Mouse (Mus musculus) 3134 (cell line): Measurements from ENCODE around the gene Zfp36l1.

ENCODE experiments used
- DNase-seq: peaks from one replicate; pipeline ENCODE4 v3.0.0-alpha.2; 2011; ENCODE audit warnings: low spot score; ENCODE audit not compliant: insufficient read length; ENCODE audit errors: extremely low read depth

Zfp36l1 gene

GRCm38 (mm10) chr12:80081440-80081839 is 31.4 kb downstream of the Zfp36l1 start:
- DNase-seq, result no peak

DNA sequence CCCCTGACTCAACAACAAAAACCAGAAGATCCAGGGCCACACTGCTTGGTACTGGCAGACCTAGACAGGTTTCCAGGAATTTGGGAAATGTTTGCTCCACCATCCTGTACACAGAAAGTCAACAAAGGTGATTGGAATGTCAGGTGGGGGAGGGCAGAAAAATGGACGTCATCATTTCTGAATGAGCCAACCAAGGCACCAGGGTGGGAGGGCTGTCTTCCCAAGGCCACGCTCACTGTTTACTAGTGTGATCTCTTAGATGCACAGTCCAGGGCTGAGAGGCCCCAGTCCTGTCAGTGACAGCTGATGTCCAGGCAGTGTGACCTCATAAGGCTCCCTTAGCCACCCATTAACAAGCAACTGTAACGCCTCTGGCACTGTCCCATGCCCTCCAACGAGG is 32.9 kb downstream of the Zfp36l1 start:
- DNase-seq, result no peak

- DNase-seq, result no peak
Observed at GRCm38 (mm10) chr12:80074331-80074730, 38.5 kb downstream of the Zfp36l1 start.

DNA sequence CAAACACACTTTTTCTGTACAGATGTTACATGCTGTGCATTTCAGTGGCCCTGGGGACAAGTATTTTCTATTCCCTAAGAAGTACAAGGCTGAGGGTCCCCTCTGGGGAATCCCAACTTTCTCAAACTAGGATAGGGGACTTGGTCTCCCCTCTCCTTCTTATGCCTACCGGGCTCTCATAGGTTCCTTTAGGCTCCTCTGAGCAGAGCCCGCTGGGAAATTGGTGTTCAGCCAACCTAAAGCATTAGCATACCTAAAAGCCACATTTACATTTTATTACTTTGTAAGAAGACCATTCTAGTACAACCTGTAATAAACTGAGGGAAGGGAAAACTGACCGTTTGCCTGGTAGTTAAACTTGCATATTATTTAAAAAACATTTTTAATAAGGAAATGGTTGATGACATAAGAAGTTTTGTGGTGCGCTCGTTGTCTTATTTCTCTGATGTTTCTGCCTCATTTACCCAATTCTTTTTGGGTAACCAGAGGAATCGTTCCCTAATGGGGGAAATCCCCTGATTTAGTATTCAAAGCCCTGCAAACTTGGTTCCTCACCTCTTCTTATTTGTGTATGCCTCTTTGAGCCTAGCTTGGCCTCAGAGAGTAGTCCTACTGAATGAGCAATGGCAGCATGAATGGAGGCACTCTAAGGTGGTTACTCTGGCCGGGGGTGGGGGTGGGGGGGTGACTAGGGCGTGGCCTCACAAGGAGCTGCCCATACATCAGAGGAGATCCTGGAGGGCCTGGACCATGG is 42.1 kb downstream of the Zfp36l1 start:
- no peak for DNase-seq

DNA sequence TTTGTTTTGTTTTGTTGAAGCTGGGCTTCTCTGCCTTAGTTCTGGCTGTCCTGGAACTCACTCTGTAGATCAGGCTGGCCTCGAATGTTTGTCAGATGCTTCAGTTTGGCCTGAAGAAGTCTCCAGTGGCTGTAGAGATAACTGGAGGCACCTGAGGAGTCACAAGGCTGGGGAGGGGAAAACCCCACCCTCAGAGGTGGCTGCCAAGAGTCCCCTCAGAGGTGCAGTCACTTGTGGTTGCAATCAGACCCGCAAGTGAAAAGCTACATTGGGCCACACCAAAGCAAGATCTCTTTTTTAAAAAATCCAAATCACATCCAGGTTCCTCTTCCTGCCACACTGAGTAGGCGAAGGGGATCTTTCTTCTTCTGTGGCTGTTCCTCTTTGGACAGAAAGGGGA is 43.8 kb downstream of the Zfp36l1 start:
- no peak for DNase-seq

GRCm38 (mm10) chr12:80068016-80068415 is 44.8 kb downstream of the Zfp36l1 start:
- DNase-seq, result no peak

DNA sequence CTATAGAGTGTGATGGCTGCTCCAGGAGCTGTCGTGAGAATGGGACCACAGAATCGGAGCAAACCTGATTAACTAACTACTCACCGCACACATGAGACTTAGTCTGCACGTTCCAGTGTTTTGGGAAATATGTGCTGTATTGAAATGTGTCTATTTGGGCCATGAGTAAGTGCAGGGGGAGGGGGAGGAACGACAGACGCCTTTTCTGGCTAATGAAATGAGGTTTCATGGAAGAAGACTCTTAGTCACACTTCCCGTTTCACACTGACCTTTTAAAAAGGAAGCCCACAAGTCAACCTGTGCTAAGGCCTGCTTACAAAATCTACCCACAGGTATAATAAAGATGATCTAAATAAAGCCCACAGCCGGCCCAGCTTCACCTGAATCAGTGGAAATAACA is 47.8 kb downstream of the Zfp36l1 start:
- no peak for DNase-seq

DNA sequence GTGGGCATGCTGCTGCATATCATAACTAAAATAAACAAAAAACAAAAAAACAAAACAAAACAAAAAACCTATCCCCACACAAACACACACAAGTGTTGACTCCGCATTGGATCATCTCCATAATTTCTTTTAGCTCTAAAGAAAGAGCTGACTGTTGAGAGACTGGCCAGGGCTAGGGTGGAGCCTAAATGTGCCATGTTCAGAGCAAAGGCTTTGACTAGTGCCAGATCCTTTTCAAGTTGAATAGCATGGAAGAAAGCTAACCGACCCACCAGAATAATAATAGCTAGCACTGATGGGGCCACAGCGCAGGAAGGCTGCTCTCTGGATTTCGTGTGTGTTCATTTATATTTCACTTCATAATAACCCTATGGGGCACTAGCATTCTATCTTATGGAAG is 48.5 kb downstream of the Zfp36l1 start:
- no peak for DNase-seq

DNA sequence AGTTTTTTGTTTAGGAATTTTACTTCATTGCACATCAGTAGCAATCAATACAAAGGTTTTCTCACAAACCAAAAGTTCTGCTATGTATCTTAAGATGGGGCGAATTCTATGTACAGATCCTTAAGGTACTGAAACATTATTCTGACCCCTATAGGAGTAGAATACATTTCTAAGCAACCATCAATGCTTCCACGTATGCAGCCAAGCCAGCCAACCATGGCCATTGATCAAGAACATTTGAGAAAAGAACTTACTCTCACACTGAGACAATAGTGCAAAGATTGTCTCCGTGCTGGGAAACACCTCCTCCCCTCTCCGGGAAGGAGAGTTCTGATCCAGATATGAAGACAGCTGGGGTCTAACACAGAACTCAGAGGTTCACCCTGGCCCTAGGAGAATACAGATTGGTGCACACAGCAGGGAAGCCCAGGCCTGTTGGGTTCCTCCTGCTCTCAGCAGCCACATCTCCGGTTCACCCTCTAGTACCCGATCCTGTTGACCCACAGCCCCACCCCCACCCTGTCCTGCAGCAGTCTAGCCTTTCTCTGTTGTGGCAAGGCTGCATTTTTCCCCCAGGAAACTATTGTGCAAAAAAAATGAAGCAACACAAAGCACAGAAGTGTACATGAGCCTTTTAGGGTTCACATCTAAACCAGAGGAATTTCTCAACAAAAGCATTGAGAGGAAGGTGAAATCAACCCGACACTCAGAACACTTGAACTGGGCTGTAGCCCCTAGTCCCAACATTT is 49.2 kb downstream of the Zfp36l1 start:
- DNase-seq, result no peak

- DNase-seq, result no peak
Observed at GRCm38 (mm10) chr12:80062410-80063401, 50.1 kb downstream of the Zfp36l1 start.

- no peak for DNase-seq
Observed at GRCm38 (mm10) chr12:80061810-80062209, 51.0 kb downstream of the Zfp36l1 start.

GRCm38 (mm10) chr12:80060809-80061208 is 52.0 kb downstream of the Zfp36l1 start:
- no peak for DNase-seq

DNA sequence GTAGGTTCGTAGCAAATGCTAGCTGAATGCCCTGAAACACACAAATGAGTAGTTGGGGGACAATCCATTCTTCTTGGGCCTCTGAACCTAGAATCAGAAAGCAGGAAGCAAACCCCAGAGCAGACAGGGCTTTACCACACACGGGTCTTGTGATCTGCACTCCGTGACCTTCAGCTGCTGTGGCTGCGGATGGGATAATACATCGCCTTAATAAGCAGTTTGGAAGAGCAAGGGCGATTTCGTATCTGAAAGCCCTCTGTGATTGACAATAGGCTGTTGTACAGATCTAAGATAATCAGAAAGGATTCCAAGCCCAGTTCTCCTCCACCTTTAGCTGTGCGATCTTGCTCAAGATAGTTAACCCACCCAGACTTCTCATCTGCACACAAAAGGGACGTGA is 52.5 kb downstream of the Zfp36l1 start:
- DNase-seq, result no peak

GRCm38 (mm10) chr12:80059773-80060328 is 53.0 kb downstream of the Zfp36l1 start:
- no peak for DNase-seq
